Mouse (Mus musculus) brain, embryonic 14.5 days (tissue): ENCODE results near the gene Figla.

Experiments used
- CTCF ChIP-seq: fragments of 200-500 bp; IDR thresholded peaks from 2 replicates; pipeline ENCODE4 v1.5.1; 2012; ENCODE audit warnings: inconsistent platforms, mild to moderate bottlenecking, moderate library complexity, borderline replicate concordance; ENCODE audit not compliant: insufficient read depth, insufficient read length; ENCODE audit errors: extremely low read depth
- POLR2A ChIP-seq: fragments of 200-500 bp; IDR thresholded peaks from 2 replicates; pipeline ENCODE4 v1.6.1; 2012; ENCODE audit warnings: mild to moderate bottlenecking, inconsistent platforms, borderline replicate concordance; ENCODE audit not compliant: poor library complexity, insufficient read depth, insufficient read length, severe bottlenecking; ENCODE audit errors: extremely low read depth

- no peak for TF ChIP-seq POLR2A
- TF ChIP-seq CTCF = no peak
These were observed 40.2 kb upstream of the Figla start for GRCm38 (mm10) chr6:85975761-85976160.
